Mouse (Mus musculus): Measurements from ENCODE around the gene Slc17a6. TPM values are rescaled to one million over a fixed set of nuclear protein-coding genes. Genes with fewer than 3 reads are reported as not detected.

Slc17a6 gene
- total and polyA plus RNA-seq, 2 experiments from 2014 or later = 1.1 TPM; not detected in 1

GRCm38 (mm10) chr7:51619977-51620376 lies 1.8 kb upstream of the Slc17a6 start:
- Histone ChIP-seq H3K4me3 (ENCODE audit: low read depth, low read length) (no peak overlapping the region), H3K4me1 (ENCODE audit: control insufficient read depth, insufficient read depth) (no peaks in the 10 kb centered on the region), H3K9ac (replicated peaks; ENCODE audit: low read depth, low read length) (no peak overlapping the region), H3K36me3 (replicated peaks; ENCODE audit: control insufficient read depth, insufficient read depth, low read length) (no peaks in the 10 kb centered on the region), H3K27me3 (ENCODE audit: control insufficient read depth, insufficient read depth, low read length) (peaks cover 34% of the 10 kb centered on the region), H3K4me2 (ENCODE audit: low read depth, low read length) (no peak overlapping the region), H3K27ac (ENCODE audit: low read depth) (no peak overlapping the region), H3K9me3 (replicated peaks; ENCODE audit: control insufficient read depth, low read length) (no peaks in the 10 kb centered on the region)
- 26% methylated on average over 1 of the region's 1 CpGs for WGBS
- no peak for ATAC-seq (ENCODE audit: insufficient read depth, low read depth)
- TF ChIP-seq CTCF (IDR thresholded peaks at IDR 0.05; ENCODE audit: low read depth) (no peak), EP300 (IDR thresholded peaks at IDR 0.05; ENCODE audit: low read depth) (no peak)
- DNase-seq (ENCODE audit: low spot score) = no peak

- peaks cover 56% of the 10 kb centered on the region for H3K27me3 ChIP-seq (ENCODE audit: control insufficient read depth, insufficient read depth, low read length)
- H3K4me1 ChIP-seq (ENCODE audit: control insufficient read depth, insufficient read depth) = no peaks in the 10 kb centered on the region
- no peak overlapping the region for H3K9ac ChIP-seq (replicated peaks; ENCODE audit: low read depth, low read length)
- no peak overlapping the region for H3K27ac ChIP-seq (ENCODE audit: low read depth)
- no peaks in the 10 kb centered on the region for H3K36me3 ChIP-seq (replicated peaks; ENCODE audit: control insufficient read depth, insufficient read depth, low read length)
- H3K4me2 ChIP-seq (ENCODE audit: low read depth, low read length) = no peak overlapping the region
- no peak for ATAC-seq (ENCODE audit: insufficient read depth, low read depth)
- H3K9me3 ChIP-seq (replicated peaks; ENCODE audit: control insufficient read depth, low read length) = no peaks in the 10 kb centered on the region
- DNase-seq (ENCODE audit: low spot score) = no peak
- no peak overlapping the region for H3K4me3 ChIP-seq (ENCODE audit: low read depth, low read length)
- TF ChIP-seq EP300 (IDR thresholded peaks at IDR 0.05; ENCODE audit: low read depth) (no peak), CTCF (IDR thresholded peaks at IDR 0.05; ENCODE audit: low read depth) (no peak)
- WGBS = 2% methylated on average over 18 of the region's 18 CpGs
Observed at GRCm38 (mm10) chr7:51622196-51622595, 390 bp downstream of the Slc17a6 start.

- H3K4me2 ChIP-seq (ENCODE audit: low read depth, low read length) = no peak overlapping the region
- no peak overlapping the region for H3K27ac ChIP-seq (ENCODE audit: low read depth)
- no peak for TF ChIP-seq EP300 (IDR thresholded peaks at IDR 0.05; ENCODE audit: low read depth)
- TF ChIP-seq CTCF (IDR thresholded peaks at IDR 0.05; ENCODE audit: low read depth) = no peak
- H3K9me3 ChIP-seq (replicated peaks; ENCODE audit: control insufficient read depth, low read length) = no peaks in the 10 kb centered on the region
- no peak for DNase-seq (ENCODE audit: low spot score)
- H3K4me1 ChIP-seq (ENCODE audit: control insufficient read depth, insufficient read depth) = no peaks in the 10 kb centered on the region
- no peak overlapping the region for H3K4me3 ChIP-seq (ENCODE audit: low read depth, low read length)
- 6% methylated on average over 5 of the region's 5 CpGs for WGBS
- H3K9ac ChIP-seq (replicated peaks; ENCODE audit: low read depth, low read length) = no peak overlapping the region
- H3K36me3 ChIP-seq (replicated peaks; ENCODE audit: control insufficient read depth, insufficient read depth, low read length) = no peaks in the 10 kb centered on the region
- ATAC-seq (ENCODE audit: insufficient read depth, low read depth) = no peak
- peaks cover 60% of the 10 kb centered on the region for H3K27me3 ChIP-seq (ENCODE audit: control insufficient read depth, insufficient read depth, low read length)
Observed at GRCm38 (mm10) chr7:51622666-51623065, 860 bp downstream of the Slc17a6 start.

- TF ChIP-seq EP300 (IDR thresholded peaks at IDR 0.05; ENCODE audit: low read depth) (no peak), CTCF (IDR thresholded peaks at IDR 0.05; ENCODE audit: low read depth) (no peak)
- WGBS = 1% methylated on average over 4 of the region's 4 CpGs
- H3K9ac ChIP-seq (replicated peaks; ENCODE audit: low read depth, low read length) = no peak overlapping the region
- ATAC-seq (ENCODE audit: insufficient read depth, low read depth) = no peak
- H3K4me2 ChIP-seq (ENCODE audit: low read depth, low read length) = no peak overlapping the region
- H3K9me3 ChIP-seq (replicated peaks; ENCODE audit: control insufficient read depth, low read length) = no peaks in the 10 kb centered on the region
- H3K4me3 ChIP-seq (ENCODE audit: low read depth, low read length) = no peak overlapping the region
- H3K4me1 ChIP-seq (ENCODE audit: control insufficient read depth, insufficient read depth) = no peaks in the 10 kb centered on the region
- H3K27ac ChIP-seq (ENCODE audit: low read depth) = no peak overlapping the region
- DNase-seq (ENCODE audit: low spot score) = no peak
- H3K27me3 ChIP-seq (ENCODE audit: control insufficient read depth, insufficient read depth, low read length) = peaks cover 75% of the 10 kb centered on the region
- no peaks in the 10 kb centered on the region for H3K36me3 ChIP-seq (replicated peaks; ENCODE audit: control insufficient read depth, insufficient read depth, low read length)
Observed at GRCm38 (mm10) chr7:51624336-51624897, 2.6 kb downstream of the Slc17a6 start.

GRCm38 (mm10) chr7:51625161-51625560 lies 3.4 kb downstream of the Slc17a6 start:
- Histone ChIP-seq H3K27ac (ENCODE audit: low read depth) (no peak overlapping the region), H3K4me1 (ENCODE audit: control insufficient read depth, insufficient read depth) (no peaks in the 10 kb centered on the region), H3K9ac (replicated peaks; ENCODE audit: low read depth, low read length) (no peak overlapping the region), H3K4me2 (ENCODE audit: low read depth, low read length) (no peak overlapping the region), H3K4me3 (ENCODE audit: low read depth, low read length) (no peak overlapping the region), H3K9me3 (replicated peaks; ENCODE audit: control insufficient read depth, low read length) (no peaks in the 10 kb centered on the region), H3K27me3 (ENCODE audit: control insufficient read depth, insufficient read depth, low read length) (peaks cover 80% of the 10 kb centered on the region), H3K36me3 (replicated peaks; ENCODE audit: control insufficient read depth, insufficient read depth, low read length) (no peaks in the 10 kb centered on the region)
- no peak for TF ChIP-seq EP300 (IDR thresholded peaks at IDR 0.05; ENCODE audit: low read depth)
- no peak for TF ChIP-seq CTCF (IDR thresholded peaks at IDR 0.05; ENCODE audit: low read depth)
- DNase-seq (ENCODE audit: low spot score) (no peak), ATAC-seq (ENCODE audit: insufficient read depth, low read depth) (no peak)
- WGBS = 2% methylated on average over 23 of the region's 23 CpGs
